Mouse (Mus musculus) midbrain, postnatal 0 days (tissue): Measurements from ENCODE around the gene Serinc5. TPM values are rescaled to one million over a fixed set of nuclear protein-coding genes. Genes with fewer than 3 reads are reported as not detected.

Source experiments
- ATAC-seq: fragments of 200-750 bp; cut with Nextera tagmentation; 2 replicates; pipeline ENCODE4 v1.8.0; 2017; ENCODE audit warnings: moderate number of reproducible peaks, mild to moderate bottlenecking, moderate TSS enrichment, moderate library complexity; ENCODE audit not compliant: low FRiP score
- DNase-seq: peaks from one replicate; pipeline ENCODE4 v3.0.0-alpha.2; 2015; ENCODE audit warnings: low spot score
- H3K27ac ChIP-seq: fragments of 300-500 bp; sonication (generic); 2 replicates; pipeline ENCODE4 v1.5.1; 2014; ENCODE audit warnings: low read depth, mild to moderate bottlenecking, low read length, mixed read lengths
- H3K27me3 ChIP-seq: fragments of 300-500 bp; sonication (generic); 2 replicates; pipeline ENCODE4 v1.6.1; 2014; ENCODE audit warnings: low read length, control low read depth, mixed read lengths; ENCODE audit not compliant: insufficient read depth
- H3K36me3 ChIP-seq: fragments of 300-500 bp; sonication (generic); 2 replicates; pipeline ENCODE4 v1.6.1; 2014; ENCODE audit warnings: low read length, control low read depth, mixed read lengths; ENCODE audit not compliant: insufficient read depth
- H3K4me1 ChIP-seq: fragments of 300-500 bp; sonication (generic); 2 replicates; pipeline ENCODE4 v1.6.1; 2014; ENCODE audit warnings: mild to moderate bottlenecking, control low read depth, antibody characterized with exemption, low read length, mixed read lengths; ENCODE audit not compliant: insufficient read depth
- H3K4me2 ChIP-seq: fragments of 300-500 bp; sonication (generic); 2 replicates; pipeline ENCODE4 v1.6.1; 2014; ENCODE audit warnings: low read depth, mild to moderate bottlenecking, low read length, mixed read lengths; ENCODE audit not compliant: poor library complexity, severe bottlenecking
- H3K4me3 ChIP-seq: fragments of 300-500 bp; sonication (generic); 2 replicates; pipeline ENCODE4 v1.5.1; 2014; ENCODE audit warnings: low read depth, mild to moderate bottlenecking, low read length, moderate library complexity
- H3K9ac ChIP-seq: fragments of 300-500 bp; sonication (generic); replicated peaks from 2 replicates; pipeline ENCODE4 v1.6.1; 2014; ENCODE audit warnings: mild to moderate bottlenecking, low read length, moderate library complexity, mixed read lengths; ENCODE audit not compliant: poor library complexity, severe bottlenecking
- H3K9me3 ChIP-seq: fragments of 300-500 bp; sonication (generic); 2 replicates; pipeline ENCODE4 v1.6.1; 2016; ENCODE audit warnings: low read length, control low read depth
- CTCF ChIP-seq: IDR thresholded peaks from 2 replicates; pipeline ENCODE4 v1.5.1; 2016; ENCODE audit warnings: antibody characterized with exemption, mild to moderate bottlenecking
- WGBS: fragments of 180-500 bp; shearing (Covaris S2); extraction: QIAGEN DNeasy Blood & Tissue Kit; methylation state at CpG from one replicate; pipeline ENCODE4 v1.1.7; 2014; 5-methylcytosine and 5-hydroxymethylcytosine counted together
- polyA plus RNA-seq: library from polyadenylated mRNA; unstranded; fragments of >200 nt; fragmentation: Nextera tagmentation; extraction: Ambion mirVana; gene quantifications from 2 replicates; pipeline ENCODE4 v1.2.1, GENCODE M21; 2015
- total RNA-seq: library from RNA; depleted of rRNA; stranded (reverse); fragments of >200 nt; gene quantifications from 2 replicates; pipeline ENCODE4 v1.2.3, GENCODE M21; 2014

Serinc5 gene
- total and polyA plus RNA-seq, 2 experiments from 2014 or later = 13.5 to 38.4 TPM

- Histone ChIP-seq H3K9me3 (no peaks in the 10 kb centered on the region), H3K4me1 (no peaks in the 10 kb centered on the region), H3K9ac (no peak overlapping the region), H3K27me3 (no peaks in the 10 kb centered on the region), H3K4me3 (no peak overlapping the region), H3K36me3 (peaks cover 25% of the 10 kb centered on the region), H3K4me2 (no peak overlapping the region), H3K27ac (no peak overlapping the region)
- WGBS = 93% methylated on average over 9 of the region's 9 CpGs
- ATAC-seq (no peak), DNase-seq (no peak)
- no peak for TF ChIP-seq CTCF
These were observed 95.6 kb downstream of the Serinc5 start for GRCm38 (mm10) chr13:92706342-92707061.

GRCm38 (mm10) chr13:92707941-92708340 lies 97.0 kb downstream of the Serinc5 start:
- DNase-seq = no peak
- no peaks in the 10 kb centered on the region for H3K4me1 ChIP-seq

DNA sequence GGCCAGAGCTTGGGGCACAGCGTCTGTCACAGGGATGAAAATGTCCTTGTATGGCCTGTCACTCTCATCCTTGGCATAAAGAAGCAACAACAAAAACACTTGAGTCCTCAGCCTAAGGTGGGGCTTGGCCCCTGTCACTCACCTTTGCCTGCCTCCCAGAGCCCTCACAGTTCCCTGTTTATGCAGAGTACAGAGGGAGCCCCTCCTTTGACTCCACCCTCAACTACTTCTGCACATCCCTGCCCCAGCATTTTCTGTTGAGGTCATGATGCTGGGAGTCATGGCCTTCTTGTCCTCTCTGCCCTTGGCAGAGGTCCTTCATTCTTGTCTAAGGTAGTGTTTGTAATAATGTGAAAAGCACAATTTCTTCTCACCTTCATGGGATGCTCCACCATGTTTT lies 97.6 kb downstream of the Serinc5 start:
- no peak for DNase-seq
- no peak overlapping the region for H3K9ac ChIP-seq

More at GRCm38 (mm10) chr13:92707941-92708340, 97.0 kb downstream of the Serinc5 start:
- no peak overlapping the region for H3K4me3 ChIP-seq
- no peak overlapping the region for H3K9ac ChIP-seq
- no peak overlapping the region for H3K27ac ChIP-seq
- no peak for TF ChIP-seq CTCF
- H3K9me3 ChIP-seq = no peaks in the 10 kb centered on the region
- no peaks in the 10 kb centered on the region for H3K27me3 ChIP-seq
- ATAC-seq = no peak
- H3K4me2 ChIP-seq = no peak overlapping the region
- peaks cover 25% of the 10 kb centered on the region for H3K36me3 ChIP-seq
- WGBS = 68% methylated on average over 2 of the region's 2 CpGs

GRCm38 (mm10) chr13:92709535-92709934 lies 98.6 kb downstream of the Serinc5 start:
- Histone ChIP-seq H3K4me3 (no peak overlapping the region), H3K27me3 (no peaks in the 10 kb centered on the region), H3K27ac (no peak overlapping the region), H3K9me3 (no peaks in the 10 kb centered on the region), H3K9ac (no peak overlapping the region), H3K4me1 (no peaks in the 10 kb centered on the region), H3K36me3 (peaks cover 25% of the 10 kb centered on the region), H3K4me2 (no peak overlapping the region)
- WGBS = 30% methylated on average over 3 of the region's 3 CpGs
- DNase-seq = no peak
- no peak for ATAC-seq
- no peak for TF ChIP-seq CTCF

More for the DNA sequence above, 97.6 kb downstream of the Serinc5 start:
- 76% methylated on average over 1 of the region's 1 CpGs for WGBS
- H3K4me3 ChIP-seq = no peak overlapping the region
- ATAC-seq = no peak
- H3K9me3 ChIP-seq = no peaks in the 10 kb centered on the region
- TF ChIP-seq CTCF = no peak
- no peaks in the 10 kb centered on the region for H3K4me1 ChIP-seq
- no peak overlapping the region for H3K27ac ChIP-seq
- H3K27me3 ChIP-seq = no peaks in the 10 kb centered on the region
- no peak overlapping the region for H3K4me2 ChIP-seq
- peaks cover 25% of the 10 kb centered on the region for H3K36me3 ChIP-seq

GRCm38 (mm10) chr13:92710361-92710760 lies 99.5 kb downstream of the Serinc5 start:
- Histone ChIP-seq H3K4me3 (no peak overlapping the region), H3K27me3 (no peaks in the 10 kb centered on the region), H3K9me3 (no peaks in the 10 kb centered on the region), H3K27ac (no peak overlapping the region), H3K4me1 (no peaks in the 10 kb centered on the region), H3K9ac (no peak overlapping the region), H3K4me2 (no peak overlapping the region), H3K36me3 (peaks cover 25% of the 10 kb centered on the region)
- WGBS = 74% methylated on average over 1 of the region's 1 CpGs
- ATAC-seq = no peak
- no peak for DNase-seq
- TF ChIP-seq CTCF = no peak

- H3K27ac ChIP-seq = no peak overlapping the region
- H3K4me3 ChIP-seq = no peak overlapping the region
- no peak for TF ChIP-seq CTCF
- H3K9ac ChIP-seq = no peak overlapping the region
- WGBS = 90% methylated on average over 1 of the region's 1 CpGs
- H3K4me1 ChIP-seq = no peaks in the 10 kb centered on the region
- no peak overlapping the region for H3K4me2 ChIP-seq
- DNase-seq = no peak
- H3K36me3 ChIP-seq = peaks cover 18% of the 10 kb centered on the region
- ATAC-seq = no peak
- no peaks in the 10 kb centered on the region for H3K27me3 ChIP-seq
- no peaks in the 10 kb centered on the region for H3K9me3 ChIP-seq
These were observed 100.9 kb downstream of the Serinc5 start for GRCm38 (mm10) chr13:92711821-92712220.
